In genomic region chr17:66532285-66532684, GRCm38 (mm10) we compare ENCODE assay signal across 16 mouse cellular contexts.
"Had no signal": no experiment of that assay in that cellular context is flagged by ENCODE, and none has a peak within 500 bp of the region (broad histone marks: within the 10 kb centered on the region; RNA-seq: fewer than 3 reads in every experiment).

No protein-coding gene starts in this region.

- DNase-seq: retina, postnatal 1 day; right cerebral cortex, adult 18-20 months; right cerebral cortex, postnatal 14 days; right cerebral cortex, postnatal 25 days; right cerebral cortex, postnatal 4 days; spleen, adult 18-20 months; thymus, adult 18-20 months; thymus, adult 2 months; thymus, postnatal 14 days; thymus, postnatal 25 days; thymus, postnatal 36 days; thymus, postnatal 4 days had no signal

- H3K36me3 ChIP-seq: neural tube, embryonic 13.5 days; neural tube, embryonic 15.5 days; stomach, embryonic 15.5 days had no signal

- H3K4me1 ChIP-seq: neural tube, embryonic 13.5 days; neural tube, embryonic 15.5 days; stomach, embryonic 15.5 days had no signal

- H3K27me3 ChIP-seq: neural tube, embryonic 13.5 days; neural tube, embryonic 15.5 days; stomach, embryonic 15.5 days had no signal

- H3K27ac ChIP-seq: neural tube, embryonic 13.5 days; neural tube, embryonic 15.5 days; stomach, embryonic 15.5 days; stomach, postnatal 0 days had no signal

- H3K4me2 ChIP-seq: neural tube, embryonic 13.5 days; neural tube, embryonic 15.5 days; stomach, embryonic 15.5 days had no signal

- H3K9ac ChIP-seq: neural tube, embryonic 13.5 days; neural tube, embryonic 15.5 days; stomach, embryonic 15.5 days had no signal

- H3K4me3 ChIP-seq: neural tube, embryonic 13.5 days; neural tube, embryonic 15.5 days; stomach, embryonic 15.5 days had no signal

- H3K9me3 ChIP-seq: stomach, embryonic 15.5 days had no signal
